Mouse (Mus musculus): ENCODE measurements around the gene Gnat1. TPM values are rescaled to one million over a fixed set of nuclear protein-coding genes. Genes with fewer than 3 reads are reported as not detected.

Gene Gnat1
- polyA plus RNA-seq, 1 experiment from 2014 or later, result 0.30 TPM

- 59% methylated on average over 10 of the region's 10 CpGs for WGBS
- no peak overlapping the region for H3K4me3 ChIP-seq (ENCODE audit: low read depth, low read length)
- no peak overlapping the region for H3K4me2 ChIP-seq (replicated peaks; ENCODE audit: low read depth, low read length)
- TF ChIP-seq CTCF (IDR thresholded peaks at IDR 0.05), result no peak
- TF ChIP-seq EP300 (IDR thresholded peaks at IDR 0.05), result peak; percentile 19
- DNase-seq (ENCODE audit: low spot score), result peak; percentile 68
- peak; percentile 69 for ATAC-seq
- H3K27me3 ChIP-seq (replicated peaks; ENCODE audit: insufficient read depth, low read length), result no peaks in the 10 kb centered on the region
- H3K36me3 ChIP-seq (ENCODE audit: insufficient read depth, low read length), result no peaks in the 10 kb centered on the region
- no peak overlapping the region for H3K27ac ChIP-seq (ENCODE audit: low read length)
- H3K9me3 ChIP-seq (ENCODE audit: low read length), result no peaks in the 10 kb centered on the region
- peaks cover 25% of the 10 kb centered on the region; the same call in 1 of the 2 replicates for H3K4me1 ChIP-seq (ENCODE audit: insufficient read depth, low read depth, low read length)
- H3K9ac ChIP-seq (replicated peaks; ENCODE audit: low read depth), result no peak overlapping the region
These were observed 39.4 kb upstream of the Gnat1 start for GRCm38 (mm10) chr9:107718781-107719540.

- 51% methylated on average over 6 of the region's 6 CpGs for WGBS
- ATAC-seq (no peak), DNase-seq (ENCODE audit: low spot score) (peak; percentile 16)
- H3K27ac ChIP-seq (ENCODE audit: low read length), result no peak overlapping the region
- H3K27me3 ChIP-seq (replicated peaks; ENCODE audit: insufficient read depth, low read length), result no peaks in the 10 kb centered on the region
- no peaks in the 10 kb centered on the region for H3K36me3 ChIP-seq (ENCODE audit: insufficient read depth, low read length)
- H3K9ac ChIP-seq (replicated peaks; ENCODE audit: low read depth), result no peak overlapping the region
- peaks cover 15% of the 10 kb centered on the region; the same call in 1 of the 2 replicates for H3K4me1 ChIP-seq (ENCODE audit: insufficient read depth, low read depth, low read length)
- TF ChIP-seq EP300 (IDR thresholded peaks at IDR 0.05), result no peak
- TF ChIP-seq CTCF (IDR thresholded peaks at IDR 0.05), result no peak
- H3K9me3 ChIP-seq (ENCODE audit: low read length), result no peaks in the 10 kb centered on the region
- H3K4me2 ChIP-seq (replicated peaks; ENCODE audit: low read depth, low read length), result no peak overlapping the region
- H3K4me3 ChIP-seq (ENCODE audit: low read depth, low read length), result no peak overlapping the region
These were observed 37.4 kb upstream of the Gnat1 start for GRCm38 (mm10) chr9:107716951-107717350.

GRCm38 (mm10) chr9:107715632-107716031, 36.1 kb upstream of the Gnat1 start:
- DNase-seq (ENCODE audit: low spot score), result no peak
- Histone ChIP-seq H3K4me1 (ENCODE audit: insufficient read depth, low read depth, low read length) (peaks cover 11% of the 10 kb centered on the region; the same call in 1 of the 2 replicates), H3K4me3 (ENCODE audit: low read depth, low read length) (no peak overlapping the region), H3K4me2 (replicated peaks; ENCODE audit: low read depth, low read length) (no peak overlapping the region), H3K9me3 (ENCODE audit: low read length) (no peaks in the 10 kb centered on the region), H3K9ac (replicated peaks; ENCODE audit: low read depth) (no peak overlapping the region), H3K27me3 (replicated peaks; ENCODE audit: insufficient read depth, low read length) (no peaks in the 10 kb centered on the region), H3K36me3 (ENCODE audit: insufficient read depth, low read length) (no peaks in the 10 kb centered on the region), H3K27ac (ENCODE audit: low read length) (no peak overlapping the region)
- 85% methylated on average over 2 of the region's 2 CpGs for WGBS
- no peak for TF ChIP-seq CTCF (IDR thresholded peaks at IDR 0.05)
- no peak for TF ChIP-seq EP300 (IDR thresholded peaks at IDR 0.05)
- no peak for ATAC-seq

GRCm38 (mm10) chr9:107714221-107714952, 34.9 kb upstream of the Gnat1 start:
- Histone ChIP-seq H3K4me3 (ENCODE audit: low read depth, low read length) (no peak overlapping the region), H3K27ac (ENCODE audit: low read length) (0 out of 2 replicates have a peak overlapping the region, but pooled peaks have one; percentile 14), H3K4me1 (ENCODE audit: insufficient read depth, low read depth, low read length) (peaks cover 18% of the 10 kb centered on the region; the same call in 1 of the 2 replicates), H3K4me2 (replicated peaks; ENCODE audit: low read depth, low read length) (no peak overlapping the region), H3K9me3 (ENCODE audit: low read length) (no peaks in the 10 kb centered on the region), H3K27me3 (replicated peaks; ENCODE audit: insufficient read depth, low read length) (no peaks in the 10 kb centered on the region), H3K36me3 (ENCODE audit: insufficient read depth, low read length) (no peaks in the 10 kb centered on the region), H3K9ac (replicated peaks; ENCODE audit: low read depth) (no peak overlapping the region)
- WGBS, result 17% methylated on average over 12 of the region's 12 CpGs
- ATAC-seq (no peak), DNase-seq (ENCODE audit: low spot score) (peak; percentile 60)
- TF ChIP-seq EP300 (IDR thresholded peaks at IDR 0.05) (no peak), CTCF (IDR thresholded peaks at IDR 0.05) (peak; percentile 11)

- Histone ChIP-seq H3K36me3 (ENCODE audit: insufficient read depth, low read length) (peaks cover 6% of the 10 kb centered on the region; the same call in 1 of the 2 replicates), H3K27ac (ENCODE audit: low read length) (peak within 1 kb of the TSS; percentile 81), H3K9me3 (ENCODE audit: low read length) (no peaks in the 10 kb centered on the region), H3K9ac (replicated peaks; ENCODE audit: low read depth) (peak within 1 kb of the TSS; percentile 65), H3K4me1 (ENCODE audit: insufficient read depth, low read depth, low read length) (peaks cover 34% of the 10 kb centered on the region), H3K27me3 (replicated peaks; ENCODE audit: insufficient read depth, low read length) (no peaks in the 10 kb centered on the region), H3K4me3 (ENCODE audit: low read depth, low read length) (peak within 1 kb of the TSS; percentile 54), H3K4me2 (replicated peaks; ENCODE audit: low read depth, low read length) (peak within 1 kb of the TSS; percentile 80)
- TF ChIP-seq CTCF (IDR thresholded peaks at IDR 0.05) (peak; percentile 87), EP300 (IDR thresholded peaks at IDR 0.05) (no peak)
- DNase-seq (ENCODE audit: low spot score) (peak; percentile 90), ATAC-seq (peak; percentile 92)
- 2% methylated on average over 60 of the region's 86 CpGs for WGBS
These were observed 30.4 kb upstream of the Gnat1 start, which contains the start of gene Sema3f for GRCm38 (mm10) chr9:107709697-107710483. Gene Sema3f, minus strand, starts transcription at chr9:107710475.
